Mouse (Mus musculus): ENCODE measurements around the gene Emg1. TPM values are rescaled to one million over a fixed set of nuclear protein-coding genes. Genes with fewer than 3 reads are reported as not detected.
"Not testable (repeated sequence)": the region's sequence is repeated elsewhere in the genome, so short reads cannot be mapped to it uniquely, and the experiment has no call there.

The Emg1 gene
- total RNA-seq, 2 experiments from 2014 or later = 99.3 to 101 TPM

DNA sequence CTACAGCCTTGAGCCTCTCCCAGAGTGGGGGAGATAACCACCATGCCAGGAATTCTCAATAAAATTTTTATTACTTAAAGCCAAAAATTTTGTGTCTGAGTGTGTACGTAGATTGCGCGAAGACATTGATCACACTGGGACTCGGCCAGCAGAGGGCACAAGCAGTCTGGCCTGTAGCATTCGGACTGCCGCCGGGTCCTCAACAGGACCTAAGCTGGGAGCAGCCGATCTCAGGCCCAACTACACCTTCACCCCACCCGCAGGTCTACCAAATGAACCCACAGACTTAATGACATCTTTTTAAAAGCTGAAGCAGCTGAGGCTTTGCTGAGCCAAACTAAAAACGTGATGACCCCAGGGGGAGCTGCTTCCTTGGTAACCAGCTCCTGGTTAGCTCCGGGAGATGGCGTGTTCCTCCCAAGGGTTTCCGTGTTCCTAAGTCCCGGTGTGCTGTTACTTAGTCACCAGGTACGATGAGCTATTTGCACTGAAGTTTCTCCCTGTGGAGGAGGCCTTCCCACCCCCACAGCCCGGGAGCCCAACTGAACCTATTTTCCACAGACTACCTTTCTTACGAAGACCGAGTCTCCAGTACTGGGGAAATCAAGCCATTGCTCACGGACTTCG is 5.0 kb upstream of the Emg1 start:
- no peak for DNase-seq (ENCODE audit: low spot score in 2 of 2)

DNA sequence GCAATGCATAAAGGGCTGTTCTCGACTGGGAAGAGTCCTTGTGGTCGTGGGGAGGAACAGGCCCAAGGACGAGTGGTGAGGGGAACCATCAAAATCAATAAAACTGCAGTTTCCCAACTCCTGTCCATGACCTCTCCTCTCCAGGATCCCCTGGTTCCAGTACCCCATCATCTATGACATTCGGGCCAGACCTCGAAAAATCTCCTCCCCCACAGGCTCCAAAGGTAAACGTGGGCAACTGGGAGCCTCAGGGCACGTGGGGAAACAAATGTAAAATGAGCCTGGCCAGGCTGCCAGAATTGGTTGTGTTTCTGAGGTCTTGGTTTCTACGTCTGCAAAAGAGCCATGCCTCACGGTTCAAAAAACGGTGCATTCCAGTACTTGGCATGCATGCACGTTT is 940 bp upstream of the Emg1 start:
- DNase-seq (ENCODE audit: low spot score in 2 of 2) = no peak

DNA sequence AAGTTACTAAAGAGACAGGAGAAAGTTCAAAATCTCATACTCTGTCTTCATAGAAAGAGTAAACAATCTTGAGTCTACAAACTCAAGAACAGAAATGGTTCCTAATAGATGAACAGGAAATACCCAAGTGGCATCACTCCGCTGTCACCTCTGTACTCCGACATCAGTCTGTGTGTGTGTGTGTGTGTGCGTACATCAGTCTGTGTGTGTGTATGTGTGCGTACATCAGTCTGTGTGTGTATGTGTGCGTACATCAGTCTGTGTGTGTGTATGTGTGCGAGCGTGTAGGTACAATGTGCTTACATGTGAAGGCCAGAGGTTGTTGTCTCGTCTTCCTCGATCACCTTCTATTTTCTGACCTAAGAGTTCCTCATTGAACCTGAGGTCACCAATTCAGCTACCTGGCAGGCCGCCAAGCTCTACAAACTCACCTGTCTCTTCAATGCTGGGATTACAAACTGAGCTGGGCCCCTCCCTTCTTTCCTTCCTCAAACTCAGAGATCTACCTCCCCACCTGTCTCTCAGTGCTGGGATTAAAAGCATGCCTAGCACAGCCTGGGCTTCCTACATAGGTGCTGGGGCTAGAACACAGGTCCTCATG is 3.6 kb downstream of the Emg1 start:
- DNase-seq (ENCODE audit: low spot score in 2 of 2) = no peak

DNA sequence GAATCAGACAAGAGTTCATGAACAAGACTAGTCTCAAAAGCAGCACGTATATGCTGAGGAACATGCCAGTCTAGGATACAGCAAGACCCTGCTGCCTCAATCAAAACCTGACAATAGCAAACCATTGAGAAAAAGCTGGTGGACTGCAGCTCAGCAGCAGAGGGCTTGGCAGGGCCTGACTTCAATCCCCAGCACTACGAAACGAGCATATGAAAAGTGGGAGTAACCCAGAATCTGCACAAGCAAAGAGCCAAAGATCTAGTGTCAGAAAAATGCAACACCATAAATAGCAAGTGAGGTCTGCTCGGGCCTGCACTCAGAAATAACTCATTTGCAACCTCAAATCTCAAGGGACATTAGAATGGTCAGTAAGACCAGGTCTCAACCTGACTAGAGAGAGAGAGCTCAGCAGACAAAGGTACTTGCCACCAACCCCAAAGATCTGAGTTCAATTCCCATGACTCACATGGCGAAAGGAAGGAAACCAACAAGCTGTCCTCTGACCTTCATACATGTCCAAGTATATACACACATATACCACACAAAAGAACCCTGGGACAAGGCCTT is 5.8 kb downstream of the Emg1 start:
- DNase-seq (ENCODE audit: low spot score in 2 of 2) = no peak

DNA sequence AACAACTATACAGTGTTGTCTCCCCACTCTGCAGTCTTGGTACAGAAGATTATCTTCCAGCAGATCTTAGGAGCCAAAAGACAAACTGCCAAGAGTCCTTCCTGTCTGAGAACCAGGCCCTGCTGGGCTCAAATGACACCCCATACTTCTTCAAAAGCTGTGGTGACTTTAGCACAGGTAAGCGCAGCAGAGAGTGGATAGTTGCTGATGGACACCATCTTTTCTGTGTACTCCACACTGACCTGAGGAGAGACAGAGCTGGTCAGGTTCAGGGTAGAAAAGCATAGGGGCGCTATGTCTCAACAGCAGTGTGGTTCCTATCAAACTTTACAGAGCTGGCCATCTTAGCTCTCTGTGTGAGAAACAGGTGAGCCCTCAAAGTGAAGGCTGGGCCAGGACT is 7.6 kb downstream of the Emg1 start:
- DNase-seq (ENCODE audit: low spot score in 2 of 2) = no peak

DNA sequence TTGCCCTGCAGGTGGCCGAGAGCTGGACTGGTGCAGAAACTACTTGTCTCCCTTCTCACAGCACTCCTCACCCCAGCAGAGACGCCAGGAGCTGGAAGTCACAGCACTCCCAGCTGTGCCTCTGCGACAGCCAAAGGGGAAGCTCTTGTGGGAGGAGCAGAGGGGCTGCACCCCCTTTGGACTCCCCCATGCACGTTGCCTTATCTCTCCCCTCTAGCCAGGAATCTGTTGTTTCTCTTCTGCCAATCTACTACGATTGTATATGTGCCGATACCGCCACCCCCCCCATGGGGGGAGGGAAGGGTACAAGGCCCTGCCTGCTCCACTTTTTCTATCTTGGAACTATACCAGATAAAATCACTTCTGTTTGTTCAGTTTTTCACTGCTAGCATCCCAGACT is 8.2 kb downstream of the Emg1 start:
- DNase-seq (ENCODE audit: low spot score in 2 of 2) = no peak

DNA sequence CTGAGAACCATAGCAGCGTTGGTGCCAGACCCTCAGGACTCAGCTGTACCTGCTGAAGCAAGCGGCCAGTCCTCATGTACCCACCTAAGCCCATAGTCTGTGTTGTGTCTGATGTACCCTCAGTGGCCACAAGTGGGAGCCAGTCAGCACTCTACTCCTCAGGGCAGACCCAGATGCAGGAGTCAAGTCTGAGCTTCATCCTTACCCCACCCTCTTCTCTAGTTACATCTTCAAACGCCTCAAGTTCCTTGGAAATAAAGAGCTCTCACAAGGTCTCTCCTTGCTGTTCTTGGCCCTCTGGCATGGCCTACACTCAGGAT is 9.2 kb downstream of the Emg1 start:
- peak in 1 of 2 experiments; percentile 52 for DNase-seq (ENCODE audit: low spot score in 2 of 2)

DNA sequence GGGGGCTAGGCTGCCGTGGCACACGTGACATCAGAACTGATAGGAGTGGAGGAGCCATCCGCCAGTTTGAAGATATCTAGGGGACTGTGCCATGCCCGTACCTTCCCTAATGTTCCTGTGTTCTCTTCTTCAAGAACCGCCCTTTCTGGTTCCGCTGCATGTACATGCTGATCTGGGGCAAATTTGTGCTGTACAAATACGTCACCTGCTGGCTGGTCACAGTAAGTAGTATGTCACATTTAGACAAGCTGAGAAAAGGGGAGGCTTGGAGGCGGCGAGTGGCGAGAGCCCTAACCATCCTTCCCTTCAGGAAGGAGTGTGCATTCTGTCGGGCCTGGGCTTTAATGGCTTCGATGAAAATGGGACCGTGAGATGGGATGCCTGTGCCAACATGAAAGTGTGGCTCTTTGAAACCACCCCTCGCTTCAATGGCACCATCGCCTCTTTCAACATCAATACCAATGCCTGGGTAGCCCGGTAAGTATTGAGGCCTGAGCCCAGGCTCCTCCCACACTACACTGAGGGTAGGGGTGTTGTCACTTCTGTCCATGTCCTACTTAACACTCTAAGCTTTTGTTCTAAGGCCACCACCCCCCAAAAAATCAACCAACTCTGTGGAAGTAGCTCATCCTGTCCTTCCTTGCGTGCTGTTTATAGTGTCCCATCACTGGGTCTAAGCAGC is 9.7 kb downstream of the Emg1 start:
- no peak for DNase-seq (ENCODE audit: low spot score in 2 of 2)

DNA sequence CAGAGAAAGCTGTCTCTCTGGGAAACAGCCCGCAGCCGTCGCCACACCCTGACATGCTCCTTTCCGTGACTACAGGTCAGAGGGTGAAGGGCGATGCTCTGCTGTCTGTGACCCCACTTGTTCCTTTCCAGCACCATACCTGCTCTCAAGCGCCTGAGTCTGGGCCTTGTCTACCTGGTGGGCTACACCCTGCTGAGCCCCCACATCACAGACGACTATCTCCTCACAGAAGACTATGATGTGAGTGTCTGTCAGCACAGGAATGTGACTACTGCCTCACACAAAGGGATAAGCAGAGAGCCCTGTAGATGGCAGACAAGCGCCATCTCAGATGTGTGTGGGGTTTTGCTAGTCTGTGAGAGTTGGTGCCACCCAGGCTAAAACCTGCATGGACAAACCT is 10.6 kb downstream of the Emg1 start:
- DNase-seq (ENCODE audit: low spot score in 2 of 2) = no peak

DNA sequence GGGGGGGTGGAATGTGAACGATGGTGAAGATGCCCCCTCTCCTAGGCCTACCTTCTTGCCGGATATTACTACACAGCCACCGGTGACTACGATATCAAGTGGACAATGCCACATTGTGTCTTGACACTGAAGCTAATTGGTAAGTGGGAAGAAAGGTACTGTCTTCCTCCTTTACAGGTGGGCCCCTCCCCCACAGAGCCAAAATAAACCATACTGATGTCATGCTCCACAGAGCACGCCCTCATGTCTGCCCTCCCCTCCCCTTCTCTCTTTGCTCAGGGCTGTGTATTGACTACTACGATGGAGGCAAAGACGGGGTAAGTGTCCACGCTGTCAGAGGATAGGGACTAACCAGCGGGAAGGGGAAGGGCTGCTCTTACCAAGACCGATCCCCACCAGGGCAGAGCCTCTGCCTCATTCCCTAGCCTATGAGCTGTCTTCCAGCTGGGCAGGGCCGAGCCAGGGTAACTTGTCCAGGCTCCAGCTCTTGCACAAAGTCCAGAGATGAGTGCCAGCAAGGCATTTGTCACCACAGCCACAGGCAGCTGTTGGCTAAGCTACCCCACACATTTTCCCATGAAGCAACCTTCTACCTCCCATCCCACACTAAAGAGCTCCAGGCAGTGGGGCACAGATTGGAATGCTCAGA is 11.9 kb downstream of the Emg1 start:
- peak in 1 of 2 experiments; percentile 46 for DNase-seq (ENCODE audit: low spot score in 2 of 2)

DNA sequence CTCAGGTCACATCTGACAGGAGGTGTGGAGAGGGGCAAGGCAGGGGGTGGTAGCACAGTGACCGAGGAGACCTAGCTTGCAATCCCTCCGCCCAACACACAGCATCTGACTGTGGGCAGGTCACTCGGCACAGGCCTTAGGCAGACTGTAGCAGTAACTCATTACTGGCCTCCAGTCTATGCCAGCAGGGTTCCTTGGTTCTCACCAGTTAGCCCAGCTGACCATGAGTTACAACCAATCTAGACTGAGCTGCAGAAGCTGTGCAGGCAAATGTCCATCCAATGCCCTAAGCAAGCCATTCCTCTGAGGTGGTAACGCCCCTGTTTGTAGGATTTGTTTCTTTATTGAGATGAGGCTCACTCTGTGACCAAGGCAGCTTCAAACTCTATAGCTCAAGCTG is 12.6 kb downstream of the Emg1 start:
- no peak for DNase-seq (ENCODE audit: low spot score in 2 of 2)

DNA sequence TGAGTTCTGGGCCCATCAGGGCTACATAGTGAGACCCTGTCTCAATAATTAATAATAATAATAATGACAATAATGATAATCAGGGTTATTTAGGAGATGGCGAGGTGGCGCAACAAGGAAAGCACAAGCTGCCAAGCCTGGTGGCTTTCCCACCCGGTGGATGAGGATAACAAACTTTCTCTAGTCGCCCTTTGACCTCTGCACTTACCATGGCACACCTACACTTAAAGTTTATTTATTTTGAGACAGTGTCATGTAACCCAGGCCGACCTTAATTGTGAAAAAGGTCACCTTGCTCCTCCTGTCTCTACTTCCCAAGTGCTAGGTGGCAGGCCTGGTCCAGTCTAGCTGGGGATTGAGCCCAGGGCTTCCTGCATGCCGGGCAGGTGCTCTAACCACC is 13.2 kb downstream of the Emg1 start:
- DNase-seq (ENCODE audit: low spot score in 2 of 2) = no peak

DNA sequence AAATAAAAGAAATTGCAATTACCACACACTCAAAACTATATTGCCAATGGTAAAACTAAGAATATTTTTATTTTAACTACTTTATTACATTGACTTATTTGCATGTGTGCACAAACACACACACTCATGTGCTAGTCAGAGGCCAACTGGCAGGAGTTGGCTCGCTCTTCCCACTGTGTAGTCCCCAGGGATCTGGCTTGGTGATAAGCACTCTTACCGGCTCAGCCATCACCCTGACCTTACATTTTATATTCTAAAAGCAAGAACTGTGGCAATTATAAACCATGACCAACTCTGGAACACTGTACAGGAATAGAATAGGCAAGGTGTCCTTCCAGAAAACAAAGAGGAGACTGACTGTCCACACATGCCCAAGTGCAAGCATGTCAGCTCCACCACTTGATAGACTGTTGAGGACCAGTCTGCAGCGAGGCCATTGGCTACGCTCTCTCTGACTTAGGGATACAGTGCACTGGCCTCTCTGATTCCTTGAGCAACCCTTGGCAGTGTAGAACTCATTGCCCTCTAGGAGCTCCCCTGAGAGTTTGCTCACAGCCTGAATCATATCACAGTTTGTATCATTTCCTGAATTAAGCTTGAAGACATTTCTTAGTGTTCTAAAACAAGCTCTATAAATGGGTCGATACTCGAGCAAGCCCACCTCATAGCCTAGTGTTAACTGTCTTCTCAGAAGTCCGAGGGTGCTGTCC is 15.4 kb downstream of the Emg1 start:
- DNase-seq (ENCODE audit: low spot score in 2 of 2) = no peak

DNA sequence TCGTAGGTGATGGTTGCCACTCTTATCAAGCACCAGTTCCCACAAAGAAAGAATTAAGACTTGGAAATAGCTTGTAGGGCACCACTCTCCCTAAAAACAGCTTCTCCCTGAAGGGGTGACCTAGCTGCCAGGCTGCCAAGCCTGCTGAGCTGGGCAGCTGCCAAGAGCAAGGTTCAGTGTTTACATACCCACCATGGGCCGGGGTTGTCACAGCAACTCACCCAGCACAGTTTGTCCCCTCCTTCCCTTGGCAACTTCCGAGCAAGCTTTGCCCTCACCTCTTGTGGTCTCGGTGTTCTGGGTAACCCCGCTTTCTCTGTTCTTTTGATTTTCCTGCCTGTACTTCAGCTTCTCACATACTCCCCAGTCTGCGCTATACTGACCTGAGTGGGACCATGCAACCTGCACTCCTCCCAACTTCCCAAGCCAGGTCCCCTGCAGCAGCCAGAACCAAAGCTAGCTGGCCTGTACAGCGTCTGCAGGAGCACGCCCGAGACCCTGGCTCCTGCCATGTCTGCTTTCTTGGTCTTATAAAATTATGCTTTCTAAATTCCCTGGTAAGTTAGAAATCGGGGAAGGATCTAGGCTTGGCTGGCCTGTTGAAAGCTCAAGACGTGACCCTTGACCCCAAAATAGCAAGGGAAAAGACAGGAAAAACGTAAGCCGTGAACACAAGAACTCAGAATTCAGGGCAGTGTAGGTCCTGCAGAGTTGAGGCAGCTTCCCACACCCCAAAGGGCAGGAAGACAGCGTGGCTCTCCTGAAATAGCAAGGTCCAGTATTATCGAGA is 17.6 kb downstream of the Emg1 start:
- DNase-seq (ENCODE audit: low spot score in 2 of 2) = no peak

DNA sequence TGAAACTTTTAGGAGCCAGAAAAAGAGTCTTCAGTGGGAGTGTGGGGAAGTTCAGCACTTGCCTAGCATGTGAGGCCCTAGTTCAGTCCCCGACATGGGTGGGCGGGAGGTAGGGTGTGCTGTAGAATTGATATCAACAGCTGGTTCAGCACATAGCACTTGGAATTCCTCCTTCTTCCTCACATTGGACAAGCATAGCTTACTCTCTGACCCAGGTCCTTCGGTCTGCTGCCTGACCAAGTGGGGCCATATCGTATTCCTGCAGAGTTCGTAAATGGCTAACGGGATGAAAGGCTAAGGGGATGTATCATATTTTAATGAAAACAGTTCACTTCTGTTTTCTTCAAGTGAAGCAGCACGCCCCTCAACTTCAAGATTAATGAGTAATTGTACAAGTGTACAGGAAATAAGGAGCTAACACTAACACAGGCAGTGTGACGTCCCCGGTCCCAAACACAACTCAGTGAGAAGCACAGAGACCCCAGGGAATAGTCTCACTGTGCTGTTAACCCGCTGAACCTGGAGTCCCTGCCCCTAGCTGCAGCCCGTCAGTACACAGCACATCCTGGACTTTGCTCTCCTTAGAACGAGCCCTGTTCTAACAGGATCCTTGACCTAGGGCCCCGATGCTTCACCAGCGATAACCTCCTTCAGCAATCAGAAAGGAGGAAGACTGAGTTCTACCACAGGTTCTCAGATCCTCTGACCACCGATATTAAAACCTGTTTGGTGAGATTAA is 18.6 kb downstream of the Emg1 start:
- no peak for DNase-seq (ENCODE audit: low spot score in 2 of 2)

DNA sequence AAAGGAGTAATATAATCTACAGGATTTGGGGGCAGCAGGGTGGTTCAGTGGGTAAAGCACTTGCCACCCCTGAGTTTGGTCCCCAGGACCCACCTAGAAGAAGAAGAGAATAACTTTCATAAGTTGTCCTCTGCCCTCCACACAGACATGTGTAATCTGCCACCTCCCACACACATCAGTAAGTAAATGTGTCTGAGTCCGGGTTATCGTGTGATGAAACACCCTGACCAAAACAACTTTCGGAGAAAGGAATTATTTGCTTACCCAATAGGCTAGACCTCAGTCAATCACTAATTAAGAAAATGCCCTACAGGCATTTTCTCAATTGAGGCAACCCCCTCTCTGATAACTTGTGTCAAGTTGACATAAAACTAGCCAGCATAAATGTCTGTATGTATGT is 21.5 kb downstream of the Emg1 start:
- DNase-seq (ENCODE audit: low spot score in 2 of 2) = no peak

DNA sequence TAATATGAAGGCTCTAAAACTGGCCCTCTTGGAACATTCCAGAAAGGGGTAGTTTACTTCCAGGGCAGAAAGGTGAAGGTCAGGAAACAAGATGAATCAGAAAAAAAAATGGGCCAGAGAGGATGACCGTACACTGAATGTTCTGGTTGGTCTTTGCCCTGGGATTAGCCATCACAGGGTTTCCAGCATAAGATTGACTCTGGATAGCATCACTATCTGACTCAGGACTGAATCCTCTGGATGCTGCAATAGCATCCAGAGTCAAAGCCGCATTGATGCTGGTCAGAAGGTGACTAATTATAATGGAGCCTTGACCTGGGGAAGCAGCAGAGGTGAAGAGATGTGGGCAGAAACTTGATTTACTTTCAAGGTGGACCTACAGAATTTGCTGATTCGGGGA is 23.0 kb downstream of the Emg1 start:
- DNase-seq (ENCODE audit: low spot score in 2 of 2) = no peak

DNA sequence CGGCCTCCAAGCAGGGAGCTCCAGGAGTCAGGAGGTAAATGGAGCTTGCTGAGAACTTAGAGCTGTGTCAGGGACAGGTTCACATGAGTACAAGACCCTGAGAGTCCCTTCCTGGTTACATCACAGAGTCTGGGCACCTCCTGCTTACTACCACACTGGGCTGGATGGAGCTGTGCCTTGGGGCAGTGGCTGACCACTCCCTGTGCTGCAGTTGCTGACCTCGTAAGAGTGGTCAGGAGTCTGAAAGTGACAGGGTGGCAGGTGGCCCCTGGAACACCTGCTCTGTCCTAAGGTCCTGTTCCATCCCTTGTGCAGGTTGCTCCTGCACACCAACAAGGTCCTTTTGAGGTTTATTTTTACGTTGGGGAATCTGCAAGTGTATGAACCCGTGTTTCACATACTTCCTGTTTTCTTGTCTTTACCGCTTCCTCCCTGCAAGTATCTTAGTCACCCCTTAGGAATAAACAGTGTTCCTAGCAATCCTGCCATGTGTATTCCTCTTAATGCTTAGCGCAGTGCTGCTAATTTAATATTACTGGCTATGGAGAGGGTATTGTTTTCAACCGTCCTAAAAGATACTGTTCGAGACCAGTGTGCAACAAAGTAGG is 23.7 kb downstream of the Emg1 start:
- no peak for DNase-seq (ENCODE audit: low spot score in 2 of 2)

DNA sequence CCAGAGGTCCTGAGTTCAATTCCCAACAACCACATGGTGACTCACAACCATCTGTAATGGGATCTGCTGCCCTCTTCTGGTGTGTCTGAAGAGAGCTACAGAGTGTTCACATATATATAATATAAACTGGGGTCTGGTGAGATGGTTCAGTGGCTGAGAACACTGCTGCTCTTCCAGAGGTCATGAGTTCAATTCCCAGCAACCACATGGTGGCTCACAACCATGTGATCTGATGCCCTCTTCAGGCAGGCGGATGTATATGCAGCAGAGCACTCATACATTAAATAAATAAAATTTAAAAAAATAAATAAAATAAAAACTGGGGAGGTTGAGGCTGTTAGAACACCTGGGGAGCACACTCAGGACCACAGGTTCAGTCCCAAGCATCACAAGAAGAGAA is 25.3 kb downstream of the Emg1 start:
- DNase-seq (ENCODE audit: low spot score in 2 of 2) = not testable (repeated sequence)

Measured in adrenal gland, postnatal 4 days (tissue).